In genomic region chr17:86214285-86214684, GRCm38 (mm10) we compare ENCODE assay signal across 13 mouse cellular contexts. TPM values are rescaled to one million over a fixed set of nuclear protein-coding genes. Genes with fewer than 3 reads are reported as not detected.
DNase-seq lines count a peak whose midpoint lies in the region; ATAC-seq lines count a peak whose summit lies in the region.
"Had no signal": no experiment of that assay in that cellular context is flagged by ENCODE, and none has a peak within 500 bp of the region (broad histone marks: within the 10 kb centered on the region; RNA-seq: fewer than 3 reads in every experiment).

No protein-coding gene starts in this region.

- H3K4me2 ChIP-seq in midbrain, embryonic 11.5 days = no peak overlapping the region
- H3K4me2 ChIP-seq in forebrain, embryonic 16.5 days (ENCODE audit: low read length) = no peak overlapping the region
- H3K4me2 ChIP-seq: limb, embryonic 12.5 days; lung, embryonic 15.5 days had no signal

- no peaks in the 10 kb centered on the region for H3K4me1 ChIP-seq in midbrain, embryonic 11.5 days (ENCODE audit: control insufficient read depth, insufficient read depth, low read length)
- H3K4me1 ChIP-seq in midbrain, embryonic 10.5 days = peaks cover 4% of the 10 kb centered on the region; the same call in 1 of the 2 replicates
- peaks cover 2% of the 10 kb centered on the region; the same call in 1 of the 2 replicates for H3K4me1 ChIP-seq in forebrain, embryonic 16.5 days (replicated peaks; ENCODE audit: control insufficient read depth, insufficient read depth, low read length)
- H3K4me1 ChIP-seq: limb, embryonic 12.5 days; lung, embryonic 15.5 days had no signal

- no peak overlapping the region for H3K4me3 ChIP-seq in midbrain, embryonic 11.5 days (ENCODE audit: low read depth, low read length)
- no peak overlapping the region for H3K4me3 ChIP-seq in midbrain, embryonic 10.5 days
- no peak overlapping the region for H3K4me3 ChIP-seq in forebrain, embryonic 16.5 days (replicated peaks; ENCODE audit: low read length)
- H3K4me3 ChIP-seq: limb, embryonic 12.5 days; lung, embryonic 15.5 days had no signal

- no peaks in the 10 kb centered on the region for H3K9me3 ChIP-seq in midbrain, embryonic 11.5 days (ENCODE audit: control insufficient read depth, low read length)
- no peaks in the 10 kb centered on the region for H3K9me3 ChIP-seq in midbrain, embryonic 10.5 days (replicated peaks)
- no peaks in the 10 kb centered on the region for H3K9me3 ChIP-seq in forebrain, embryonic 16.5 days (ENCODE audit: control insufficient read depth, low read length)
- H3K9me3 ChIP-seq: limb, embryonic 12.5 days; lung, embryonic 15.5 days had no signal

- 60% methylated on average over 9 of the region's 9 CpGs for WGBS in midbrain, embryonic 11.5 days
- 70% methylated on average over 9 of the region's 9 CpGs for WGBS in midbrain, embryonic 10.5 days
- 37% methylated on average over 9 of the region's 9 CpGs for WGBS in forebrain, embryonic 16.5 days

- H3K27ac ChIP-seq in midbrain, embryonic 11.5 days (ENCODE audit: low read depth, low read length) = no peak overlapping the region
- H3K27ac ChIP-seq in midbrain, embryonic 10.5 days (replicated peaks) = no peak overlapping the region; the same call in 1 of the 2 replicates
- peak overlapping the region; percentile 79 for H3K27ac ChIP-seq in forebrain, embryonic 16.5 days (ENCODE audit: low read length)
- H3K27ac ChIP-seq: limb, embryonic 12.5 days; lung, embryonic 15.5 days had no signal

- no peak for ATAC-seq in midbrain, embryonic 11.5 days (ENCODE audit: low FRiP score)
- ATAC-seq in forebrain, embryonic 16.5 days = peak; percentile 43; the same call in 1 of the 2 replicates

- no peaks in the 10 kb centered on the region for H3K27me3 ChIP-seq in midbrain, embryonic 11.5 days (ENCODE audit: control insufficient read depth, insufficient read depth, low read length)
- H3K27me3 ChIP-seq in midbrain, embryonic 10.5 days (ENCODE audit: low read depth, poor library complexity, severe bottlenecking) = no peaks in the 10 kb centered on the region
- no peaks in the 10 kb centered on the region for H3K27me3 ChIP-seq in forebrain, embryonic 16.5 days (replicated peaks; ENCODE audit: control insufficient read depth, insufficient read depth, low read length)
- H3K27me3 ChIP-seq: limb, embryonic 12.5 days; lung, embryonic 15.5 days had no signal

- peak; percentile 47 for DNase-seq in midbrain, embryonic 11.5 days (ENCODE audit: low spot score, missing footprints)
- DNase-seq in midbrain, embryonic 10.5 days (ENCODE audit: low spot score) = no peak
- peak; percentile 51 to 79 for DNase-seq in left cerebral cortex, adult 8-10 months (ENCODE audit: low spot score in 2 of 2)
- peak; percentile 56 for DNase-seq in right cerebral cortex, postnatal 25 days
- no peak for DNase-seq in thymus, postnatal 0 days (ENCODE audit: low spot score)
- no peak for DNase-seq in cerebellum, postnatal 10 days
- no peak for DNase-seq in kidney, adult 11 months
- DNase-seq: gastrocnemius, postnatal 25 days; heart, postnatal 14 days; retina, postnatal 1 day had no signal

- H3K36me3 ChIP-seq in midbrain, embryonic 11.5 days (ENCODE audit: control insufficient read depth, insufficient read depth, low read length) = no peaks in the 10 kb centered on the region
- H3K36me3 ChIP-seq in midbrain, embryonic 10.5 days = no peaks in the 10 kb centered on the region
- no peaks in the 10 kb centered on the region for H3K36me3 ChIP-seq in forebrain, embryonic 16.5 days (ENCODE audit: control insufficient read depth, insufficient read depth)
- H3K36me3 ChIP-seq: limb, embryonic 12.5 days; lung, embryonic 15.5 days had no signal

- no peak overlapping the region for H3K9ac ChIP-seq in midbrain, embryonic 11.5 days (ENCODE audit: low read length)
- peak overlapping the region; percentile 23; the same call in 1 of the 2 replicates for H3K9ac ChIP-seq in forebrain, embryonic 16.5 days (replicated peaks; ENCODE audit: low read depth, low read length)
- H3K9ac ChIP-seq: limb, embryonic 12.5 days; lung, embryonic 15.5 days had no signal

RNA-seq across cellular contexts. Expression of gene Prkce, which starts 46.7 kb away (rescaled TPM):
- polyA plus RNA-seq in midbrain, embryonic 11.5 days (2014; fragmentation: Nextera tagmentation; extraction: Ambion mirVana) = 3.5 and 3.8 TPM in 2 replicates
- 2.9 and 3.1 TPM in 2 replicates for polyA plus RNA-seq in midbrain, embryonic 10.5 days (2016; fragmentation: Nextera tagmentation; extraction: Ambion mirVana)
- 39.9 and 42.9 TPM in 2 replicates for polyA plus RNA-seq in forebrain, embryonic 16.5 days (2015; fragmentation: Nextera tagmentation; extraction: Ambion mirVana)
- 100 to 1,000 TPM; 250 to 274 (median 263) TPM for total RNA-seq in left cerebral cortex, adult 8-10 months (2022)
- polyA plus RNA-seq in thymus, postnatal 0 days (2015; fragmentation: Nextera tagmentation; extraction: Ambion mirVana) = 1.2 and 1.6 TPM in 2 replicates

Comparison
In these comparisons a context has a peak if more than half of its experiments do, and no peak if none do; other contexts are left out.
1. DNase-seq: peak in midbrain, embryonic 11.5 days (single experiment), left cerebral cortex, adult 8-10 months (2 of 2) and right cerebral cortex, postnatal 25 days (single experiment); none in midbrain, embryonic 10.5 days (single experiment), thymus, postnatal 0 days (single experiment), cerebellum, postnatal 10 days (0 of 2) and kidney, adult 11 months (single experiment).